Mouse (Mus musculus) liver, adult 2 months (tissue): ENCODE measurements around the gene Adgrf1.

Experiments
- CTCF ChIP-seq: fragments of 200-500 bp; IDR thresholded peaks from 2 replicates; pipeline ENCODE4 v1.5.1; 2011; ENCODE audit warnings: low read depth, low read length, control low read depth
- POLR2A ChIP-seq: fragments of 200-500 bp; IDR thresholded peaks from 2 replicates; pipeline ENCODE4 v1.6.1; 2011; ENCODE audit warnings: low read length, control low read depth; ENCODE audit not compliant: insufficient read depth; ENCODE audit errors: extremely low read depth

- TF ChIP-seq POLR2A (no peak), CTCF (no peak)
Measured at GRCm38 (mm10) chr17:43366486-43366885, 96.4 kb downstream of the Adgrf1 start.
